In genomic region chr10:98916781-98917340, GRCm38 (mm10) we compare ENCODE assay signal across 8 mouse cellular contexts. TPM values are rescaled to one million over a fixed set of nuclear protein-coding genes. Genes with fewer than 3 reads are reported as not detected.
DNase-seq lines count a peak whose midpoint lies in the region; ATAC-seq and TF ChIP-seq lines count a peak whose summit lies in the region.

No protein-coding gene starts in this region.

- peaks cover 65% of the 10 kb centered on the region for H3K79me2 ChIP-seq in macrophage (ENCODE audit: inconsistent target)

- DNase-seq in heart, adult 11 months, result no peak
- no peak for DNase-seq in hindbrain, embryonic 11.5 days (ENCODE audit: low spot score)
- DNase-seq in right cerebral cortex, postnatal 36 days (ENCODE audit: low spot score in 2 of 2), result no peak
- DNase-seq in urinary bladder, postnatal 14 days (ENCODE audit: low spot score), result no peak
- DNase-seq in embryo, embryonic 10.5 days (ENCODE audit: low spot score), result no peak

- H3K4me2 ChIP-seq in heart, embryonic 12.5 days, result peak overlapping the region; percentile 98
- peak overlapping the region; percentile 92 for H3K4me2 ChIP-seq in hindbrain, embryonic 11.5 days (replicated peaks; ENCODE audit: low read depth, low read length)

- no peaks in the 10 kb centered on the region for H3K27me3 ChIP-seq in heart, embryonic 12.5 days (replicated peaks)
- H3K27me3 ChIP-seq in E14TG2a.4 (ENCODE audit: insufficient read depth, low read length), result peaks cover 20% of the 10 kb centered on the region
- H3K27me3 ChIP-seq in hindbrain, embryonic 11.5 days (ENCODE audit: control insufficient read depth, insufficient read depth, low read length), result no peaks in the 10 kb centered on the region

- H3K36me3 ChIP-seq in heart, embryonic 12.5 days, result no peaks in the 10 kb centered on the region
- H3K36me3 ChIP-seq in E14TG2a.4 (ENCODE audit: insufficient read depth, low read length) (no peaks in the 10 kb centered on the region), macrophage (ENCODE audit: inconsistent target) (no peaks in the 10 kb centered on the region)
- H3K36me3 ChIP-seq in hindbrain, embryonic 11.5 days (ENCODE audit: control insufficient read depth, insufficient read depth, low read length), result no peaks in the 10 kb centered on the region

- no peak for ATAC-seq in heart, embryonic 12.5 days (ENCODE audit: insufficient number of reproducible peaks, low FRiP score)
- ATAC-seq in hindbrain, embryonic 11.5 days (ENCODE audit: low FRiP score), result no peak

- TF ChIP-seq CTCF in E14TG2a.4 (conservative IDR thresholded peaks at IDR 0.05; ENCODE audit: low read length), result no peak

- peaks cover 19% of the 10 kb centered on the region for H3K4me1 ChIP-seq in heart, embryonic 12.5 days (replicated peaks)
- peaks cover 29% of the 10 kb centered on the region for H3K4me1 ChIP-seq in E14TG2a.4 (replicated peaks; ENCODE audit: low read depth, low read length)
- H3K4me1 ChIP-seq in hindbrain, embryonic 11.5 days (replicated peaks; ENCODE audit: control insufficient read depth, insufficient read depth, low read length), result no peaks in the 10 kb centered on the region

- H3K9me3 ChIP-seq in heart, embryonic 12.5 days (replicated peaks), result no peaks in the 10 kb centered on the region
- no peaks in the 10 kb centered on the region for H3K9me3 ChIP-seq in E14TG2a.4 (ENCODE audit: low read length)
- H3K9me3 ChIP-seq in hindbrain, embryonic 11.5 days (ENCODE audit: control insufficient read depth, low read length), result no peaks in the 10 kb centered on the region

- 0 out of 2 replicates have a peak overlapping the region, but pooled peaks have one; percentile 92 for H3K9ac ChIP-seq in heart, embryonic 12.5 days
- peak overlapping the region; percentile 90; the same call in 1 of the 2 replicates for H3K9ac ChIP-seq in hindbrain, embryonic 11.5 days (ENCODE audit: low read depth, low read length)

- no peak overlapping the region for H3K27ac ChIP-seq in heart, embryonic 12.5 days (ENCODE audit: poor library complexity, severe bottlenecking)
- peak overlapping the region; percentile 20; the same call in 1 of the 2 replicates for H3K27ac ChIP-seq in hindbrain, embryonic 11.5 days (ENCODE audit: low read depth, low read length)
- peak overlapping the region; percentile 69 for H3K27ac ChIP-seq in macrophage

- whole genome bisulfite sequencing in heart, embryonic 12.5 days, result 70% methylated on average over 10 of the region's 10 CpGs
- 77% methylated on average over 10 of the region's 10 CpGs for WGBS in hindbrain, embryonic 11.5 days
- WGBS in macrophage (ENCODE audit: missing documents), result 84% methylated on average over 10 of the region's 10 CpGs

- peak overlapping the region; percentile 85 for H3K4me3 ChIP-seq in heart, embryonic 12.5 days
- peak overlapping the region; percentile 94 for H3K4me3 ChIP-seq in E14TG2a.4 (replicated peaks; ENCODE audit: low read length)
- H3K4me3 ChIP-seq in hindbrain, embryonic 11.5 days (ENCODE audit: low read depth, low read length), result peak overlapping the region; percentile 92
- H3K4me3 ChIP-seq in macrophage (ENCODE audit: inconsistent target), result peak overlapping the region; percentile 83

RNA-seq across cellular contexts. Expression of gene Atp2b1, which starts 2.7 kb away (rescaled TPM):
- 101 TPM in 2 replicates for polyA plus RNA-seq in heart, embryonic 12.5 days (2016; fragmentation: Nextera tagmentation; extraction: Ambion mirVana)
- 112 and 128 TPM in 2 replicates for polyA plus RNA-seq in hindbrain, embryonic 11.5 days (2014; fragmentation: Nextera tagmentation; extraction: Ambion mirVana)
- 1,000 to 10,000 TPM in 3 of 26 experiments, 100 to 1,000 TPM in 23; 379 to 1,083 (median 632) TPM for total RNA-seq in macrophage (2018; cell fraction: chromatin; rRNA removed)
- total RNA-seq in macrophage (2018; cell fraction: cytosol; rRNA removed), result 100 to 1,000 TPM in 22 of 26 experiments, 10 to 100 TPM in 4; 93.4 to 277 (median 163) TPM
- 100 to 1,000 TPM; 320 to 861 (median 504) TPM for total RNA-seq in macrophage (2018; cell fraction: nucleus; rRNA removed)
- 95.0 to 177 TPM (median 143 TPM) in 3 replicates for polyA plus RNA-seq in macrophage (2018)
